Mouse (Mus musculus) olfactory bulb, adult 2 months (tissue): ENCODE measurements around the gene Pth2. TPM values are rescaled to one million over a fixed set of nuclear protein-coding genes. Genes with fewer than 3 reads are reported as not detected.
"Not testable (repeated sequence)": the region's sequence is repeated elsewhere in the genome, so short reads cannot be mapped to it uniquely, and the experiment has no call there.

Experiments used
- H3K27ac ChIP-seq: fragments of 200-500 bp; 2 replicates; pipeline ENCODE4 v1.5.1; 2012; ENCODE audit warnings: low read depth, low read length; ENCODE audit not compliant: insufficient read depth
- H3K4me1 ChIP-seq: fragments of 200-500 bp; 2 replicates; pipeline ENCODE4 v1.6.1; 2012; ENCODE audit warnings: low read length; ENCODE audit not compliant: control insufficient read depth, insufficient read depth
- H3K4me3 ChIP-seq: fragments of 200-500 bp; 2 replicates; pipeline ENCODE4 v1.5.1; 2012; ENCODE audit warnings: mild to moderate bottlenecking, low read depth, low read length, moderate library complexity; ENCODE audit not compliant: insufficient read depth
- CTCF ChIP-seq: fragments of 200-500 bp; IDR thresholded peaks from 2 replicates; pipeline ENCODE4 v1.5.1; 2012; ENCODE audit warnings: low read depth, mild to moderate bottlenecking, low read length, moderate library complexity; ENCODE audit not compliant: insufficient read depth
- POLR2A ChIP-seq: fragments of 200-500 bp; IDR thresholded peaks from 2 replicates; pipeline ENCODE4 v1.6.1; 2012; ENCODE audit warnings: mild to moderate bottlenecking, low read depth, low read length, moderate library complexity; ENCODE audit not compliant: insufficient read depth
- WGBS: fragments of 180-500 bp; shearing (Covaris S2); methylation state at CpG from one replicate; pipeline ENCODE4 v1.1.7; 2018; 5-methylcytosine and 5-hydroxymethylcytosine counted together
- polyA plus RNA-seq: library from polyadenylated mRNA; stranded (reverse); fragments of >200 nt; gene quantifications from 2 replicates; pipeline ENCODE4 v1.2.4, GENCODE M21; 2012; ENCODE audit warnings: low replicate concordance; ENCODE audit not compliant: missing spikeins, insufficient read depth, insufficient read length

Gene Pth2
- polyA plus RNA-seq, 1 experiment: not detected

DNA sequence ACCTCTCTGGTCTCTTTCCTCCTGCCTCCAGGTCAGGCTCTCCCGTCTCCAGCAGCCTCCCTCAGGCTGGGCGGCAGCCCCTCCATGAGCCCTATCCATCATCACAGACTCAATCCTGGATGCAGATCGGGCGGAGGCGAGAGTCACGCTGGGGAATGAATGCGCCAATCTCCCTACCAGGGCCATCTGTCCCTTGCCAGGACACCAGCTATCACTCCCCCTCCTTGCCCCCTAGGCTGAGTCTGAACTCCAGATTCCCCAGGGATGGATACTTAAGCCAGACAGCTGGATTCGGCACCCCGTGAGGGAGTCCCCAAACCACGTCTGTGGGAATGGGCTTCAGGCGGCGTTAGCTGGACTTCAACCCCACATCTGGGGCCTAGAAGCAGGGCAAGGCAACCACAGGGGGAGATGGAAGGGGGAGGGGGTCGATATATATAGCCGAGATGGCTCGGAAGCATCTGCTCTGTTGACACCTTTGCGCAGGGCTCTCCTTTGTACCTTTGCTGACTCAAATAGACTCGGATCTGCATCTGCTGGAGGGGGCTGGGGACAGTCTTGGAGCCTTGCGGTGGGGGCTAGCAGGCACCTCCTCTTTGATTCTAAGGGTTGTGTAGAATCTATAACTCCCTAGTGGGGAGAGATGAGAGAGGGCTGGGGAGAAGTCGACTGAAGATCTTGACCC, 12.9 kb upstream of the Pth2 start:
- Histone ChIP-seq H3K27ac (no peak overlapping the region), H3K4me3 (no peak overlapping the region), H3K4me1 (peaks cover 5% of the 10 kb centered on the region; the same call in 1 of the 2 replicates)
- 7% methylated on average over 19 of the region's 19 CpGs for WGBS
- no peak for TF ChIP-seq CTCF
- TF ChIP-seq POLR2A: no peak

DNA sequence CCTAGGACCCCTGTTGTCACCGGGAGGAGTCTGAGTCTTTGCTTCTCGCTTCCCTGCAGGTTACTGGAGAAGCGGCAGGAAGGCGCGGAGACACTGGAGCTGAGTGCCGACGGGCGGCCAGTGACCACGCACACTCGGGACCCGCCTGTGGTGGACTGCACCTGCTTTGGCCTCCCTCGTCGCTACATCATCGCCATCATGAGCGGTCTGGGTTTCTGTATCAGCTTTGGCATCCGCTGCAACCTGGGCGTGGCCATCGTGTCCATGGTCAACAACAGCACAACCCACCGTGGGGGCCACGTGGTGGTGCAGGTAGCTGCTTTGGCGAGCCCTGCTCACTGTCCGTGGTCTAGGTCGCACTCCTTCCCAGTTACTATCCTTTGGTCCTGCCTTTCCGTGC, 12.1 kb upstream of the Pth2 start:
- no peak overlapping the region for H3K4me3 ChIP-seq
- WGBS: 8% methylated on average over 24 of the region's 24 CpGs
- H3K27ac ChIP-seq: no peak overlapping the region
- peaks cover 5% of the 10 kb centered on the region; the same call in 1 of the 2 replicates for H3K4me1 ChIP-seq
- no peak for TF ChIP-seq POLR2A

- H3K4me1 ChIP-seq: peaks cover 5% of the 10 kb centered on the region; the same call in 1 of the 2 replicates
- 88% methylated on average over 3 of the region's 3 CpGs for WGBS
- no peak overlapping the region for H3K4me3 ChIP-seq
- TF ChIP-seq CTCF (no peak), POLR2A (no peak)
- H3K27ac ChIP-seq: no peak overlapping the region
Measured at GRCm38 (mm10) chr7:45169495-45169894, 11.3 kb upstream of the Pth2 start.

- peaks cover 11% of the 10 kb centered on the region for H3K4me1 ChIP-seq
- no peak overlapping the region for H3K27ac ChIP-seq
- TF ChIP-seq CTCF (no peak), POLR2A (no peak)
- 60% methylated on average over 7 of the region's 7 CpGs for WGBS
- H3K4me3 ChIP-seq: no peak overlapping the region
Measured at GRCm38 (mm10) chr7:45172974-45173373, 7.8 kb upstream of the Pth2 start.

- 66% methylated on average over 1 of the region's 1 CpGs for WGBS
- not testable (repeated sequence) for H3K4me1 ChIP-seq, H3K4me3 ChIP-seq, H3K27ac ChIP-seq
Measured at GRCm38 (mm10) chr7:45173772-45174171, 7.0 kb upstream of the Pth2 start.

- WGBS: 6% methylated on average over 29 of the region's 29 CpGs
- no peak for TF ChIP-seq CTCF
- no peak for TF ChIP-seq POLR2A
- Histone ChIP-seq H3K4me3 (no peak overlapping the region), H3K27ac (no peak overlapping the region), H3K4me1 (peaks cover 6% of the 10 kb centered on the region)
Measured at GRCm38 (mm10) chr7:45174567-45175280, 6.1 kb upstream of the Pth2 start.

- H3K4me1 ChIP-seq: peaks cover 6% of the 10 kb centered on the region
- H3K27ac ChIP-seq: no peak overlapping the region
- WGBS: 4% methylated on average over 13 of the region's 13 CpGs
- no peak overlapping the region for H3K4me3 ChIP-seq
- TF ChIP-seq POLR2A (no peak), CTCF (no peak)
Measured at GRCm38 (mm10) chr7:45175398-45175797, 5.4 kb upstream of the Pth2 start.

DNA sequence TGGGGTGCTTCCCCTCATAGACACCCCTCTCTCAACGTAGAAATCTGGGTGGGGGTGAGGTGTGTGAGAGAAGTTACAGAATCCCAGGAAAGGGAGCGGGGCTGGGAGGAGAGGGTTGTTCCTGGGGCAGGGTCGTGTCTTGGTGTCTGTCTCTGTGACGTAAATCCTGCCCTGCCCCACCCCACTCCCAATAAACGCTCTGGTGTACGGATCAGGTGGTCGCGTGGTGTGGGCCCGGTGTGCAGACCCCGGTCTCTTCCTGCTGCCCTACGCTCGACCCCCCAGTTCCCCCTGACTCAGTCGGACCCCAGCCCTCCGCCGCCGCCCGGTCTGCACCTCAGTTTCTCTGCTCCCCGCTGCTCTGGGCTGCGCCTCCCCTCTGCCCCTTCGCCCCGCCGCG, 4.9 kb upstream of the Pth2 start:
- Histone ChIP-seq H3K27ac (no peak overlapping the region), H3K4me1 (peaks cover 6% of the 10 kb centered on the region), H3K4me3 (no peak overlapping the region)
- 2% methylated on average over 23 of the region's 23 CpGs for WGBS
- no peak for TF ChIP-seq CTCF
- no peak for TF ChIP-seq POLR2A

DNA sequence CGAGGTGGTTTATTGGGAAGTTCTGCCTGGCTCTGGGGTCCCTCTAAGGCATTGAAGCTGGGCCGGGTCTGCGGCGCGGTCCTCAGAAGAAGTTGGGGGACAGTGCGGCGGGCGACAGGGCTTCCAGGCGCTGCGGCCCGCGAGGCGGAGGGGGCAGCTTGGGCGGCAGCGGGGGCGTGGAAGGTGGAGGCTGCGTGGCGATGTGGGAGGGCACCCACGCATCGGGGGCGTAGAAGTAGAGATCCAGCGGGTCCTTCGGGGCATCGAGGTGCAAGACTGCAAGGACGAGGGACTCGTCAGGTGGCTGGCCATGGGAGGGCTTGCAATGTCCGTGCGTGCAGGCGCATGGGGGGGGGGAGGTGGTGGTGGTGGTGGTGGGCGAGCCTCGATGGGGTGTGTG, 4.4 kb upstream of the Pth2 start:
- Histone ChIP-seq H3K4me3 (no peak overlapping the region), H3K27ac (no peak overlapping the region)
- WGBS: 3% methylated on average over 31 of the region's 31 CpGs

DNA sequence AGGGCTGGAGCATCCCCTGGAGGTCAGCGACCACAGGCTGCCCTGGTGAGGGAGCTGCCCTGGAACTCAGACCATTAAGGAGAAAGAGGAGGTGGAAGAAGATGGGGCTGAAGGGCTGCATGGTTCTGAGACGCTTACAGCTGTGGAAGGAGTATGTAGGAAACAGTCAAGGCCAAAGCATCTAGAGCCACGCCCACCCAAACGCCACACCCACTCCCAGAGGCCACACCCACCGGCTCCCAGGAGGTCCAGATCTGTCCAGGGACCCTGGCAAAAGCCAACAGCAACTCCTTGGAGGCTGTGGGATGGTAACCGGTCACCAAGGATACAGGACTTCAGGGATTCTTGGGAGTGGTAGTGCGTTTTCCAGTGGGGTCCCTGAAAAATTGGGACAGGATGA, 2.2 kb upstream of the Pth2 start:
- no peak overlapping the region for H3K27ac ChIP-seq
- H3K4me1 ChIP-seq: peaks cover 22% of the 10 kb centered on the region
- WGBS: 27% methylated on average over 7 of the region's 7 CpGs
- H3K4me3 ChIP-seq: no peak overlapping the region
- TF ChIP-seq CTCF: no peak
- no peak for TF ChIP-seq POLR2A

More for the DNA sequence above, 4.4 kb upstream of the Pth2 start:
- peaks cover 8% of the 10 kb centered on the region for H3K4me1 ChIP-seq
- TF ChIP-seq CTCF (no peak), POLR2A (no peak)
